Mouse (Mus musculus) cerebellum, adult 2 months (tissue): Measurements from ENCODE around the gene Disp3.

ENCODE experiments used
- CTCF ChIP-seq: fragments of 200-500 bp; IDR thresholded peaks from 2 replicates; pipeline ENCODE4 v1.5.1; 2011; ENCODE audit warnings: low read depth, mild to moderate bottlenecking, control low read depth, low read length, moderate library complexity, borderline replicate concordance; ENCODE audit not compliant: insufficient read depth
- POLR2A ChIP-seq: fragments of 200-500 bp; IDR thresholded peaks from 2 replicates; pipeline ENCODE4 v1.6.1; 2011; ENCODE audit warnings: low read length, control low read depth, borderline replicate concordance; ENCODE audit not compliant: insufficient read depth

GRCm38 (mm10) chr4:148284219-148284618, 3.5 kb downstream of the Disp3 start:
- no peak for TF ChIP-seq CTCF
- no peak for TF ChIP-seq POLR2A
